Mouse (Mus musculus): ENCODE measurements around the gene Tmpo. TPM values are rescaled to one million over a fixed set of nuclear protein-coding genes. Genes with fewer than 3 reads are reported as not detected.

Gene Tmpo
- total RNA-seq (2015; ENCODE audit: low replicate concordance): 941 and 1,232 TPM in 2 replicates
- total RNA-seq (2017; ENCODE audit: low replicate concordance): 1,337 and 1,570 TPM in 2 replicates

- no peak for ATAC-seq (replicated peaks; ENCODE audit: low FRiP score, poor library complexity, severe bottlenecking)
Measured at GRCm38 (mm10) chr10:91180761-91181460, at the start of gene Tmpo. TSS of gene Tmpo (minus strand) at chr10:91181315.

DNA sequence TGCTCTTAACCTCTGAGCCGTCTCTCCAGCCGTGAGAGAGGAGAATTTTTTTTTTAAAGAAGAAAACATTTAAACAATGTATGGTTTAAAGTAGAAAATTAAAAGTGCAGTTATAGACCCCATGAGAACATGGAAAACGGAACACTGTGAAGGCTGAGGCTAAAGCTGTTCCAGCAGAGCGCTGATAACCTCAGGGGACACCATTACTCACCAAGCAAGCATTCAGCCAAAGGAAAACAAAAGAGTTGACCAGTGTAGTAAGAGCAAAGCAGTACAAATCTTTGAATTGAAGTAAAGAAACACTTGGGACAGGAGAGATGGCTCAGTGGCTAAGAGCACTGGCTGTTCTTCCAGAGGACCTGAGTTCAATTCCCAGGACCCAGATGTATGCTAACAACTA is 49.3 kb upstream of the Tmpo start:
- ATAC-seq (replicated peaks; ENCODE audit: low FRiP score, poor library complexity, severe bottlenecking): no peak

- ATAC-seq (replicated peaks; ENCODE audit: low FRiP score, poor library complexity, severe bottlenecking): no peak
Measured at GRCm38 (mm10) chr10:91229518-91229961, 48.4 kb upstream of the Tmpo start.

- no peak for ATAC-seq (replicated peaks; ENCODE audit: low FRiP score, poor library complexity, severe bottlenecking)
Measured at GRCm38 (mm10) chr10:91228924-91229517, 47.9 kb upstream of the Tmpo start.

GRCm38 (mm10) chr10:91227034-91227433 is 45.9 kb upstream of the Tmpo start:
- ATAC-seq (replicated peaks; ENCODE audit: low FRiP score, poor library complexity, severe bottlenecking): no peak

DNA sequence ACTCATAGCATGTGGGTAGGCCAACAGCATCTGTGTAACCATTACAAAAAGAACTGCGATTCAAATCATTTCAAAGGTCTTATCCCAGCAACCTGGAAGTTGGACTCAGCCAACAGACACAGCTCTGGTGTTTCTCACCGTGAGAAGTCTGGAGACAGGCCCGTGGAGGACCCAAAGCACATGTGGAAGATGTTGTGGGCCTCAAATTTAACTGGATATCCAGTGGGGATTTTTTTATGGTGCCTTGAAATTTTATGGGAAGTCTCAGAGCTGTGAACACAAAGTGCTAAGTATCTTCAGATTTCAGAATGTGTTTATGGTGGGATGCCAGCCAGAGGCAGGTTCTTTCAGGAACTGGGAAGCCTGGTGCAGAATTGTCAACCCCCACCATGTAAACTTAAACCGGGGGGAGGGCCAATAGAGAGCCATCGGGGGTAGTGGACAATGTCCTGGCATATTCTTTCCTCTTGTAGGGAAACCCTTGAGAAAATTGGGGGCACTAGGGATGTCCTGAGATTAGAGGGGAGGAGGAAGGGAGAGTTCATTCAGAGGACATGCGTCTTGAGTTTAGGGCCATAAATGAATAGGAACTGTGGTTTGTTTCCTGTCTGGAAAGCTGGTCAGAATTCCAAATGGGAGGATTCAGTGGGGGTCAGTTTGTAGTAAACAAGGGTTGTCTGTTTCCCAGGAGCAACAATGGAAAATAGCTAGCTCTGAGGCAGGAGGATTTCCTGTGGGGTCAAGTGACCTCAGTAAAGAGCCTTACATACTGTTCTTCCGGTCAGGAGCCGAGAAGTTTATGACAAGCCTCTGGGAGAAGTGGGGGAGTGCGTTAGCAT is 41.5 kb upstream of the Tmpo start:
- no peak for ATAC-seq (replicated peaks; ENCODE audit: low FRiP score, poor library complexity, severe bottlenecking)

GRCm38 (mm10) chr10:91208899-91209667 is 28.0 kb upstream of the Tmpo start:
- ATAC-seq (replicated peaks; ENCODE audit: low FRiP score, poor library complexity, severe bottlenecking): no peak

- ATAC-seq (replicated peaks; ENCODE audit: low FRiP score, poor library complexity, severe bottlenecking): no peak
Measured at GRCm38 (mm10) chr10:91208461-91208860, 27.3 kb upstream of the Tmpo start.

- no peak for ATAC-seq (replicated peaks; ENCODE audit: low FRiP score, poor library complexity, severe bottlenecking)
Measured at GRCm38 (mm10) chr10:91207275-91207674, 26.2 kb upstream of the Tmpo start.

GRCm38 (mm10) chr10:91205632-91206031 is 24.5 kb upstream of the Tmpo start:
- no peak for ATAC-seq (replicated peaks; ENCODE audit: low FRiP score, poor library complexity, severe bottlenecking)

- ATAC-seq (replicated peaks; ENCODE audit: low FRiP score, poor library complexity, severe bottlenecking): no peak
Measured at GRCm38 (mm10) chr10:91200581-91200980, 19.5 kb upstream of the Tmpo start.

GRCm38 (mm10) chr10:91199238-91199780 is 18.2 kb upstream of the Tmpo start:
- ATAC-seq (replicated peaks; ENCODE audit: low FRiP score, poor library complexity, severe bottlenecking): no peak

DNA sequence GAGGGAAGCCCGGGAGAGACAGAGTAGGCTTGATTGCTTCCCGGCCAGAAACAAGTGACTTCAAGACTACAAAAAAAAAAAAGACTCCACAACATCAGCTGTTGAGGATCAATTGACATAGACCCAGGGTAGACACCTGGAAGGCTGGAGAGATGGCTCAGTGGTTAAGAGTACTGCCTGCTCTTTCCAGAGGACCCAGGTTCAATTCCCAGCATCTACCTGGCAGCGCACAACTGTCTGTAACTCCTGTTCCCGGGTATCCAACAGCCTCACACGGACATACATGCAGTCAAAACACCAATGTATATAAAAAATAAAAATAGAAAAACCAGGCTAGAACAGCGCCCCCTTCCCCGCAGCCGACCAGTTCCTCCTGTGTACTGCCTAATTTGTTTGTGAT is 16.6 kb upstream of the Tmpo start:
- ATAC-seq (replicated peaks; ENCODE audit: low FRiP score, poor library complexity, severe bottlenecking): no peak

- ATAC-seq (replicated peaks; ENCODE audit: low FRiP score, poor library complexity, severe bottlenecking): no peak
Measured at GRCm38 (mm10) chr10:91196778-91197177, 15.7 kb upstream of the Tmpo start.

GRCm38 (mm10) chr10:91195680-91196079 is 14.6 kb upstream of the Tmpo start:
- ATAC-seq (replicated peaks; ENCODE audit: low FRiP score, poor library complexity, severe bottlenecking): no peak

DNA sequence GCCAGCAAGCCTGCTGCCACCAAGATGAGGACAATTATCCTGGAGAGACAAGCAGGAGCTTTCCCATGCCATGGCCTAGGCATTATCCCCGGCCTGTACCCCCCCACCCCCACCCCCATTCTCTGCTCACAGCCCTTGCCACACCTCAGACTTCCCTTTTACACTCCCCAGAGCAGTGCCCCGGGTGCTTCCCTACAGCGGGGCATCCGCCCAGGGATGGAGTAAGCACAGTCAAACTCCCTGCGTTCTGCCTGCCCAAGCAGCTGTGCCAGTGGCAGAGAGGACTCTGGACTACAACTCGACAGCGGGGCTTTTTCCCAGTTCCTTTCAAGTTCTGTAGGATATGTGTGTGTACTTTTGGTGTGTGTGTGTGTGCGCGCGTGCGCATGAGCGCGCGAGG is 14.0 kb upstream of the Tmpo start:
- no peak for ATAC-seq (replicated peaks; ENCODE audit: low FRiP score, poor library complexity, severe bottlenecking)

GRCm38 (mm10) chr10:91191851-91192250 is 10.7 kb upstream of the Tmpo start:
- ATAC-seq (replicated peaks; ENCODE audit: low FRiP score, poor library complexity, severe bottlenecking): no peak

DNA sequence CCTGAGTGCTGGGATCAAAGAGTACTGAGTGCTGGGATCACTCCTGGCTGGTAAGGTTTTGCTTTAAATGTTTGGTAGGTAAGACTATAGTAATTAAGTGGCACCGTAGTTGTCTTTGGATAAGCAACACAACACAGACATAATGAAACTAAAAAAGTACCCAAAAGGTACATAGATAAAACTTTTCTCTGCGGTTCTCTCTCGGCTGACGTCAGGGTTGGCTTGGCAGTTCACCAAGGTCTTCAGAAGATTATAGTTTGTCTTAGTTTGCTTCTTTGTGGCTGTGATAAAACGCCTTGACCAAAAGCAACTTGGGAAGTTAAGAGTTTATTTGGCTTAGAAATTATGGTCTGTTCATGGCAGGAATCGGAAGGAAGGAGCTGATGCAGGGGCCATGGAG is 8.4 kb upstream of the Tmpo start:
- peak; percentile 49 for ATAC-seq (replicated peaks; ENCODE audit: low FRiP score, poor library complexity, severe bottlenecking)

GRCm38 (mm10) chr10:91188684-91189287 is 7.7 kb upstream of the Tmpo start:
- ATAC-seq (replicated peaks; ENCODE audit: low FRiP score, poor library complexity, severe bottlenecking): peak; percentile 47
